Mouse (Mus musculus) bone marrow macrophage, adult 2 months (primary cell): ENCODE data around the gene Tmem131. TPM values are rescaled to one million over a fixed set of nuclear protein-coding genes. Genes with fewer than 3 reads are reported as not detected.

Experiments used
- H3K27ac ChIP-seq: 2 replicates; pipeline ENCODE4 v1.5.1; 2012; ENCODE audit warnings: low read depth, low read length; ENCODE audit not compliant: insufficient read depth
- H3K4me1 ChIP-seq: 2 replicates; pipeline ENCODE4 v1.6.1; 2012; ENCODE audit warnings: low read length; ENCODE audit not compliant: control insufficient read depth, insufficient read depth
- H3K4me3 ChIP-seq: 2 replicates; pipeline ENCODE4 v1.5.1; 2012; ENCODE audit warnings: mild to moderate bottlenecking, low read length, moderate library complexity; ENCODE audit not compliant: insufficient read depth
- CTCF ChIP-seq: IDR thresholded peaks from 2 replicates; pipeline ENCODE4 v1.5.1; 2012; ENCODE audit warnings: low read depth, mild to moderate bottlenecking, low read length, moderate library complexity
- POLR2A ChIP-seq: IDR thresholded peaks from 2 replicates; pipeline ENCODE4 v1.6.1; 2012; ENCODE audit warnings: mild to moderate bottlenecking, low read depth, low read length, borderline replicate concordance
- polyA plus RNA-seq: library from polyadenylated mRNA; stranded (reverse); fragments of >200 nt; gene quantifications from 2 replicates; pipeline ENCODE4 v1.2.4, GENCODE M21; 2012; ENCODE audit not compliant: missing spikeins, insufficient read depth, insufficient read length

Gene Tmem131
- polyA plus RNA-seq, 1 experiment, result 38.3 TPM

DNA sequence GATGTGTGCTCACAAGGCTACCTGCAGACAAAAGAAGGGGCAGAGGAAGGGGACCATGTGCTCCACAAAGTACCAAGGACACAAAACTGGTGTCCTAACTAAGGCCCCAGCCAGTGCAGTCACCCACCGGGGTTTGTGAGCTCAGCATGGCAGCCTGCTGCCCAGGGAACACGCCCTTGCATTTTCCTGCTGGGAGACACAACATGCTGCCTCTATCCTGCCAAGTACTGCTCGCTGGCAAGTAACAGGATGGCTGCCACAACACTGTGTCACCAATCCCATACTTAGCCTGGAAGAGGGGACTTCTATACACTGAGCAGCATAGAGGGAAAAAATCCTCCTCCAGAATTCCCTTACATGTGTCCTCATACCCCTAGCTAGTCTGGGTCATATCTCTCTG is 78.7 kb downstream of the Tmem131 start:
- H3K4me3 ChIP-seq, result no peak overlapping the region
- TF ChIP-seq POLR2A, result no peak
- no peak for TF ChIP-seq CTCF
- H3K27ac ChIP-seq, result no peak overlapping the region
- peaks cover 25% of the 10 kb centered on the region for H3K4me1 ChIP-seq

DNA sequence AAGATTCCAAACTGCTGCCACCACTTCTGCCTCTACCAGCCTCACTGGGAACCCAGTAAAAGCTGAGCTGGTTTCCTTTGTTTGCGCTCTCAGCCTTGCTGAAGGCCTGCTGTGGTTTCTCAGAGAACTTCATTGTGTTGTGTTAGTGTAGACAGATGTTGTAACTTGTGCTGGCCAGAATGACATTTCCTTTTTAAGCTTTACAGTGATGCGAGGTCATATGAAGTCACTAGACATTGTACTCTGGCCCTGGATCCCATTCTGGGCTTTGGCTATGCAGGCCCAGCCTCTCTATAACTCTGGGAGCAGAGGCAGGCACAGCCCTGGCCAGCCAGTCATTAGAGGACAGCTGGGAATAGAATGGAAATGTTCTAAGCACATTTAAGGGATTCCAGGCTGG is 81.7 kb downstream of the Tmem131 start:
- no peak for TF ChIP-seq CTCF
- TF ChIP-seq POLR2A, result no peak
- H3K4me3 ChIP-seq, result no peak overlapping the region
- no peak overlapping the region for H3K27ac ChIP-seq
- H3K4me1 ChIP-seq, result peaks cover 22% of the 10 kb centered on the region

DNA sequence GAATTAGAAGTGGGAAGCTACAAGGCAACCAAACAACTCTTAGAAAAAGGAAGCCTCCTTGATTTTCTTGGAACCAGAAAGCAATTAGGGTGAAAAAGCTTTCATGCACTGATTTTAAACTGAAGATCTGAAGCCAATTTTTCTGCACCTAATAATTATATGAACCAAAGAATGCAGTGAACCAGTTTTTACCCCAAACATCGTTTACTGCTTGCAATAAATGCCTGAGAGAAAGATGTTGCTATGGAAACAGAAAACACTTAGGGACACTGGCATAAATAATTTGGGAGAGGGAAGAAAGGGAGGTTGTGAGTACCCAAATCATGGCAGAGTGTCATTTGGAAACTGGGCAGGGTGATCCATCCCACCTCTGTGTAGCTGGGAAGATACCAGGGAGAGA is 82.6 kb downstream of the Tmem131 start:
- Histone ChIP-seq H3K4me3 (no peak overlapping the region), H3K27ac (no peak overlapping the region), H3K4me1 (peaks cover 22% of the 10 kb centered on the region)
- no peak for TF ChIP-seq CTCF
- no peak for TF ChIP-seq POLR2A

DNA sequence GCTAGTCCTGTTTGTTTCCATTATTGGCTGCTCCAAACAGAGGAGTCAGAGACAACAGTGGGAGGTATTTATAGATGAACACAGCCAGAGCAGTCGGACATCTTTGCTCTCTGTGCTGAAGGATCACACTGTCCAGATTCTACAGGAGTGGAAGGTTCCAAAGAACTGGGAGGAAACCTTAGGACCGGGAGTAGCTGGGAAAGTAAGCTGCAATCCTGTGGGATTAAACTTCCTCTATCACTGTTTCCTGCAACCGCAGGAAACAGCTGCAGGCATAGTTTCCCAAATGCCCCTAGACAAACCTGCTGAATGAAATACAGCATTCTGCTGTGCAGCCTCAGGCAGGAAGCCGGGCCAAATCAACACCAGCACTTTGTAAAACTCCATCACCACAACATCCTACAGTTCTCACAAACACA is 83.0 kb downstream of the Tmem131 start:
- H3K27ac ChIP-seq, result no peak overlapping the region
- peaks cover 22% of the 10 kb centered on the region for H3K4me1 ChIP-seq
- no peak for TF ChIP-seq POLR2A
- TF ChIP-seq CTCF, result no peak
- H3K4me3 ChIP-seq, result no peak overlapping the region

- TF ChIP-seq CTCF (no peak), POLR2A (no peak)
- H3K4me1 ChIP-seq, result peaks cover 19% of the 10 kb centered on the region
- no peak overlapping the region for H3K27ac ChIP-seq
- no peak overlapping the region for H3K4me3 ChIP-seq
Observed at GRCm38 (mm10) chr1:36857081-36857480, 86.4 kb downstream of the Tmem131 start.

GRCm38 (mm10) chr1:36854198-36854765 is 89.2 kb downstream of the Tmem131 start:
- Histone ChIP-seq H3K4me3 (no peak overlapping the region), H3K4me1 (no peaks in the 10 kb centered on the region), H3K27ac (no peak overlapping the region)
- TF ChIP-seq POLR2A (no peak), CTCF (no peak)

GRCm38 (mm10) chr1:36852085-36852484 is 91.4 kb downstream of the Tmem131 start:
- Histone ChIP-seq H3K4me3 (no peak overlapping the region), H3K4me1 (no peaks in the 10 kb centered on the region), H3K27ac (no peak overlapping the region)
- no peak for TF ChIP-seq CTCF
- no peak for TF ChIP-seq POLR2A

DNA sequence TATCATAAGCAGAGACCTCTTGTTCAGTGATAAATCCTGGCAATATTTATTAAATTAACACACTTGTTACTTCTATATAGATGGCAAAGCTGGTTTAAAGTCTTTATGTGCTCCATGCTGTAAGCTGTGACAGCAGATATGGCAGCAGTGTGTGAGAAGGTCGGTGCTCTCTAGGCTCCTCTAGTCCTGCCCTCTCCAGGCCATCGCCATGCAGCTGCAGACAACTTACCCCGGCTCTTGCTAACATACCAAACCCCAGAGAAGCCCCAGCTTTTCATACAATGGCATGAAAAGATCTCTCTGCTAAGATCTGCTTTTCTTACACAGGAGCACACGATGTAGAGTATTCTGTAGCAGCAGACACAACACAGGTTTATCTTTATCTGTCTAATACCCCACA is 92.1 kb downstream of the Tmem131 start:
- H3K27ac ChIP-seq, result no peak overlapping the region
- no peak overlapping the region for H3K4me3 ChIP-seq
- no peak for TF ChIP-seq POLR2A
- TF ChIP-seq CTCF, result no peak
- no peaks in the 10 kb centered on the region for H3K4me1 ChIP-seq

- 0 out of 2 replicates have a peak, but pooled peaks cover 2% of the 10 kb centered on the region for H3K4me1 ChIP-seq
- H3K27ac ChIP-seq, result no peak overlapping the region
- TF ChIP-seq POLR2A (no peak), CTCF (no peak)
- no peak overlapping the region for H3K4me3 ChIP-seq
Observed at GRCm38 (mm10) chr1:36848036-36848435, 95.4 kb downstream of the Tmem131 start.

GRCm38 (mm10) chr1:36847276-36847675 is 96.2 kb downstream of the Tmem131 start:
- no peak overlapping the region for H3K4me3 ChIP-seq
- TF ChIP-seq CTCF, result no peak
- no peak for TF ChIP-seq POLR2A
- peaks cover 4% of the 10 kb centered on the region; the same call in 1 of the 2 replicates for H3K4me1 ChIP-seq
- no peak overlapping the region for H3K27ac ChIP-seq

- H3K4me3 ChIP-seq, result no peak overlapping the region
- TF ChIP-seq POLR2A (no peak), CTCF (no peak)
- H3K4me1 ChIP-seq, result peaks cover 6% of the 10 kb centered on the region; the same call in 1 of the 2 replicates
- no peak overlapping the region for H3K27ac ChIP-seq
Observed at GRCm38 (mm10) chr1:36845031-36845430, 98.4 kb downstream of the Tmem131 start.
